Mouse (Mus musculus) central nervous system, embryonic 18 days (tissue): ENCODE results near the gene Clk2. TPM values are rescaled to one million over a fixed set of nuclear protein-coding genes. Genes with fewer than 3 reads are reported as not detected.

ENCODE experiments used
- polyA plus RNA-seq: library from polyadenylated mRNA; depleted of rRNA; stranded (reverse); fragments of >200 nt; gene quantifications from 2 replicates; pipeline ENCODE4 v1.2.3, GENCODE M21; 2012; rRNA removed

The Clk2 gene
- polyA plus RNA-seq: 79.8 and 84.1 TPM in 2 replicates

GRCm38 (mm10) chr3:89164506-89165267, at the start of gene Clk2:
Clk2 (plus strand) TSS chr3:89164795.

DNA sequence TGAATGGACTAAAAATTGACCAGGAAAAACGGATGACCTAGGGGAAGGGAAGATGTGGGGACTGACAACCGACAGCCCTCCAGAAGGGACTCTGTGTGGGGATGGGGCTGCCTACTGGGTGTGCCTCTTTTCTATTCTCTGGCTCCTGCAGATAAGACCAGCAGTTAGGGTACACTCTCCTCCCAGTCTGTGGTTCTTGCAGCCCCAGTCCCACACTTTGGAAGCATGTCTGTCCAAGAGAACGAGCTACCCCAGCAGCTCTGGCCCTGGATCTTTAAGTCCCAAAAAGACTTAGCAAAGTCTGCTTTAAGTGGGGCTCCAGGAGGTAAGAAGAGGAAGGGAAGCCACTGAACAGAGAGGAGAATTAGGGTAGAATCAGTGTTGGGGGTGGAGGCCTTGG, 28.6 kb upstream of the Clk2 start, which contains the start of gene Pklr:
Gene Pklr (plus strand): TSS at position 185 of the 400 bp plus-strand sequence.

DNA sequence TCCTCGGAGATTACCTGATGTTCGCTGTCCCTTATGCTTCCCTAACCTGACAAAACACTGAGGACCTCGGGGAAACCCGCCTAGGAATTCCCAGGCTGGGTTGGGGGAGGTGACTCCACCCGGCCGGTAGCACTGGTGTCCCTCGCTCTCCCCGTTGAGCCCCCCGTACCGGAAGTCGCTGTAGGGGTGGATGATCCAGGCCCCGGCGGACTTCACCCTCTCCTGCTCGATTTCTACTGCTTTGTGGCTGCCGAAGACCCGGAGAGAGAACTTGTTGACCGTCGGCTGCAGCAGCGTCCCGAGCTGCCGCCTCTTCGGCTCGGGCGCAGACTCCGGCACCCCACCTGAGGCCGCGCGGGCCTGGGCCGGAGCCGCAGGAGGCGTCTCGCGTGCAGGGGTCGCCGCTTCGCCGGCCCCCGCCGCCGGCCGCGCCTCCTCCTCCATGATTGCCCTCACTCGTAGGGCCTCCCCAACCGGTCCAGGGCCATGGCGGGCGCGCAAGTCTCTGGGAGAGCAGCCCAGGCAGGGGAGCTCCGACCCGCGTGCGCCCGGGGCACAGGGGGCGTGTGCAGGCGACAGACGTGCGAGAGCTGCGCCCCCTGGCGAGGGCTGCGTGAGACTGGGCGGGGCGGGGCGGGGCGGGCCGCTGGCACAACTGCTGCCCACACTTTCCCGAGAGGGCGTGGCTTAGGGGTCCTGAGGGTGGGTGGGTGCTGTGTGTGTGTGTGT, 4.8 kb upstream of the Clk2 start, which contains the start of gene Hcn3:
Gene Hcn3 (minus strand): TSS at position 581 of the 729 bp plus-strand sequence.

GRCm38 (mm10) chr3:89177242-89178106, 12.9 kb downstream of the Clk2 start, which contains the start of gene Scamp3:
Scamp3 (plus strand) TSS chr3:89177473.

DNA sequence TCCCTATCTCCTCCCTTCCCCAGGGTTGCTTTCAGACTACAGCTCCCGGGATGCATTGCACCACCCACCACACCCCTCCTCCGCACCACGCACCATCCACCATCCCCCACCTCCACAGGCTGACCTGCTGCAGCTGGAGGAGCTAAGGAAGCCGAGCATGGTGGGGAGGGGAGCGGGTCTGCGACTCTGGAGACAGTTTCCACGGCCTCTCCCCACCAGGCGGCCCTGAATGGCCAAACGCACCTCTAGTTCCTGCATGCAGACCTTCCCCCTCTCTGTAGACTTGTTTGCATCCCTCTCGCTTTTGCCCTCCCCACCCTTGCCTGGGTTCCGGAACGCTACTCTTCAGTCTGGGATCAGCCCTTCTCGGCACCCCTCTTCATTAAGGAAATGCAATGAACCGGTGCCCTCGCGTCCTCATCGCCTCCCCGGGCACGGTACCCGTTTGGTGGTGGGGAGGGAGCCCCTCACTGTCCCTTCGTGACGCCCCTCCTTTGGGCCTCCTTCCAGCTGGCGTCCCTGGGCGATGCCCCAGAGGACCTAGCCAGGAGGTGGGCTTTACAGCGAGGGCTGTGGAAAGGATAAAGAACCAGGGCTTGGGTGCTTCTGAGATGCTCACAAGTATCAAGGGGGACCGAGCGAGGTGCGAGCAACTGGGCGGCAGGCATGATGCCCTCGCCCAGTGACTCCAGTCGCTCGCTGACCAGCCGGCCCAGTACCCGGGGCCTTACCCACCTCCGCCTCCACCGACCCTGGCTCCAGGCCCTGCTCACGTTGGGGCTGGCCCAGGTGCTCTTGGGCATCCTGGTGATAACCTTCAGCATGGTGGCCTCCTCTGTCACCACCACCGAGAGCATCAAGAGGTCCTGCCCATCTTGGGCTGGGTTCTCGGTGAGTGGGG, 18.7 kb downstream of the Clk2 start, which contains the start of gene Fam189b:
Gene Fam189b (plus strand): TSS at position 86 of the 901 bp plus-strand sequence.

DNA sequence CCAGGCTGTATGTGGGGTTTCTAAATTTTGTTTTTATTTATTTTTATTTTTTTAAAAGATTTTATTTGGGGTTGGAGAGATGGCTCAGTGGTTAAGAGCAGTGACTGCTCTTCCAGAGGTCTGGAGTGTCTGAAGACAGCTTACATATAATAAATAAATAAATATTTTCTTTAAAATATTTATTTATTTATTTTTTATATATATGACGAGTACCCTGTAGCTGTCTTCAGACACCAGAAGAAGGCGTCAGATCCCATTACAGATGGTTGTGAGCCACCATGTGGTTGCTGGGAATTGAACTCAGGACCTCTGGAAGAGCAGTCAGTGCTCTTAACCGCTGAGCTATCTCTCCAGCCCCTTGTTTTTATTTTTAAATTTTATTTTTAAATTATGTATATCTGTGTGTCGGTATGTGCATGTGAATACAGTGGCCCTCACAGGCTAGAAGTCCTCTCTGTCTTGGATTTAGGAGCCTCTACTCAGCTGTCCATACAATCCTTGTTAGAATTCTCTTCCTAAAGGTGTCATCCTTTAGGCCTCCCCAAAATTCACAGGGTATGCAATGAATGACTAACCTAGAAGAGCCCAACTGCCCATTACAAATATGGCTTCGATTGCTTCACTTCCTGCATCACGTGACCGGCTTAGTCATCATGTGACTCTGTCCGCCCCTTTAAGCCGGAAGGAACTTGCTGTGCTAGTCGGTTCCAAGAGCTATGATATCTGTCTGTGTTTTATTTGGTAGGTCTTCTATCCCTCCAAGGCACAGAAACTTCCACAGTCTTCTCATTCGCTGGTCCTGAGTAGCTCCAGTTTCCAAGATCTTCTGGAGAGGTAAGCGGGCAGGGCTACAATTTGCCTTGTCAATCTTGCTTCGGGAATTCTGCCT, 37.9 kb downstream of the Clk2 start, which contains the start of gene Gba:
Gene Gba (plus strand): TSS at position 676 of the 889 bp plus-strand sequence.

GRCm38 (mm10) chr3:89214681-89215411, 50.3 kb downstream of the Clk2 start, which contains the start of gene Thbs3:
Thbs3 (plus strand) TSS chr3:89215180.

Other genes with a start within 250 kb of the Clk2 start
- gene Ash1l, start 214.2 kb upstream of the Clk2 start, polyA plus RNA-seq: 22.3 and 23.1 TPM in 2 replicates
- gene Dap3, start 213.6 kb upstream of the Clk2 start, polyA plus RNA-seq: 100 and 102 TPM in 2 replicates
- 138 and 142 TPM in 2 replicates for gene Rusc1, start 71.5 kb upstream of the Clk2 start, polyA plus RNA-seq
- 0.07 TPM in 1 of 2 replicates, not detected in the other for gene Gm43738, start 63.7 kb upstream of the Clk2 start, polyA plus RNA-seq
- 301 and 321 TPM in 2 replicates for gene Fdps, start 62.8 kb upstream of the Clk2 start, polyA plus RNA-seq
- gene Pklr, start 28.7 kb upstream of the Clk2 start, polyA plus RNA-seq: 0.15 and 0.17 TPM in 2 replicates
- gene Hcn3, start 4.6 kb upstream of the Clk2 start, polyA plus RNA-seq: 66.1 and 76.8 TPM in 2 replicates
- gene Scamp3, start 12.7 kb downstream of the Clk2 start, polyA plus RNA-seq: 116 and 120 TPM in 2 replicates
- 67.2 and 68.9 TPM in 2 replicates for gene Fam189b, start 18.3 kb downstream of the Clk2 start, polyA plus RNA-seq
- 49.4 and 52.2 TPM in 2 replicates for gene Gba, start 38.1 kb downstream of the Clk2 start, polyA plus RNA-seq
- 223 and 225 TPM in 2 replicates for gene Thbs3, start 50.4 kb downstream of the Clk2 start, polyA plus RNA-seq
- 145 and 148 TPM in 2 replicates for gene Mtx1, start 62.3 kb downstream of the Clk2 start, polyA plus RNA-seq
- 4.5 and 5.8 TPM in 2 replicates for gene Muc1, start 64.3 kb downstream of the Clk2 start, polyA plus RNA-seq
- gene Krtcap2, start 81.2 kb downstream of the Clk2 start, polyA plus RNA-seq: 101 TPM in 2 replicates
- 113 and 137 TPM in 2 replicates for gene Trim46, start 81.5 kb downstream of the Clk2 start, polyA plus RNA-seq
- 140 and 171 TPM in 2 replicates for gene Dpm3, start 94.6 kb downstream of the Clk2 start, polyA plus RNA-seq
- gene Slc50a1, start 105.8 kb downstream of the Clk2 start, polyA plus RNA-seq: 53.7 and 53.8 TPM in 2 replicates
- gene Efna1, start 116.3 kb downstream of the Clk2 start, polyA plus RNA-seq: 7.8 and 8.6 TPM in 2 replicates
- gene Efna3, start 158.2 kb downstream of the Clk2 start, polyA plus RNA-seq: 94.2 and 96.9 TPM in 2 replicates
- 12.3 and 13.4 TPM in 2 replicates for gene Efna4, start 173.2 kb downstream of the Clk2 start, polyA plus RNA-seq
- 103 and 104 TPM in 2 replicates for gene Adam15, start 185.2 kb downstream of the Clk2 start, polyA plus RNA-seq
- gene Dcst2, start 197.2 kb downstream of the Clk2 start, polyA plus RNA-seq: 0.28 and 0.30 TPM in 2 replicates
- 0.07 and 0.17 TPM in 2 replicates for gene Dcst1, start 200.5 kb downstream of the Clk2 start, polyA plus RNA-seq
- gene Zbtb7b, start 230.0 kb downstream of the Clk2 start, polyA plus RNA-seq: 3.4 and 3.7 TPM in 2 replicates
- gene Lenep, start 238.0 kb downstream of the Clk2 start, polyA plus RNA-seq: 3.1 and 3.7 TPM in 2 replicates
- gene Flad1, start 247.1 kb downstream of the Clk2 start, polyA plus RNA-seq: 40.6 and 41.9 TPM in 2 replicates